Mouse (Mus musculus): ENCODE results near the gene Ppp5c.

Ppp5c gene

DNA sequence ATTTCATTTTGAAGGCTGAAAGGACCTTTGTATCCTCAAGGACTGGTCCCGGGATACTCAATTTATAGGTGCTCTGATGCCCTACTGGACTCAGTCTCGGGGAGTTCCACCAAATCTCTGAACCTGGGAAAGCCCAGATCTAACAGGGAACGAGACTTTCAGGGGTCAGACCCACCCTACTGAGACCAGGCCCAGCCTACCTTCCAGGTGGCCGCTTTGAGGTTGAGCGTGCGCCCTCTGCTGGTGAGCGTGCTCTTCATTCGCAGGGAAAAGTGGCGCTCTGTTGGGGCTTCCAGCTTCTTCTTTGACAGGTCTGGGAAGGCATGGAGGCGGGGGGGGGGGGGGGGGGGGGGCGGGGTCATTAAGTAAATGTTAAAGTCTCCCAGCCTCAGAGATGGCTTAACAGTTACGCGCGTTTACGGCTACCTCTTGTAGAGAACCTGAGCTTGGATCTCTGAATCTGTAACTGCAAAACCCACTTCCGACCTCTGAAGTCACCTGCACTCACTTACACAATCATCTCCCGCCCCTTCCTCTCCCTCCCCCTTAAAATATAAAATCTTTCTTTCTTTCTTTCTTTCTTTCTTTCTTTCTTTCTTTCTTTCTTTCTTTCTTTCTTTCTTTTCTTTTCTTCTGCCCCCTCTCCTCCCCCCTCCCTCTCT lies 23.3 kb upstream of the Ppp5c start:
- DNase-seq: peak; percentile 80

DNA sequence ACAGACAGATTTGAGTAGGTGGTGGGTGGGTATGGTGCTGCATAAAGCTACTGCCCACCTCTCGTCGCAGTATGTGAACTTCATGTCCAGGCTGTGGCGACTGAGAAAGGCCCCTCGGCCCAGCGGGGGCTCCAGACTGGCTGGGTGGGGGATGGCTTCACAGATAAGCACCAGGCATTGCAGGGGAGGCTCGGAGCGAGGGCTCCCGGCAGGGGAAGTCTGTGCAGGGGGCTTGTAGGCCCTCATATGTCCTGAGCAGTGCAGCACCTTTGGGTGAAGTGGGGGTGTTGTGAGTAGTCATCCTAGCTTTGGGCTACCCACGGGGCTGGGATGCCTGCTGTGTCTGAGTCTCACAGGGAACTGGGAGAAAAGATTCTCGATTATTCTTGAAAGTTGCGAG lies 22.8 kb upstream of the Ppp5c start:
- DNase-seq: no peak

DNA sequence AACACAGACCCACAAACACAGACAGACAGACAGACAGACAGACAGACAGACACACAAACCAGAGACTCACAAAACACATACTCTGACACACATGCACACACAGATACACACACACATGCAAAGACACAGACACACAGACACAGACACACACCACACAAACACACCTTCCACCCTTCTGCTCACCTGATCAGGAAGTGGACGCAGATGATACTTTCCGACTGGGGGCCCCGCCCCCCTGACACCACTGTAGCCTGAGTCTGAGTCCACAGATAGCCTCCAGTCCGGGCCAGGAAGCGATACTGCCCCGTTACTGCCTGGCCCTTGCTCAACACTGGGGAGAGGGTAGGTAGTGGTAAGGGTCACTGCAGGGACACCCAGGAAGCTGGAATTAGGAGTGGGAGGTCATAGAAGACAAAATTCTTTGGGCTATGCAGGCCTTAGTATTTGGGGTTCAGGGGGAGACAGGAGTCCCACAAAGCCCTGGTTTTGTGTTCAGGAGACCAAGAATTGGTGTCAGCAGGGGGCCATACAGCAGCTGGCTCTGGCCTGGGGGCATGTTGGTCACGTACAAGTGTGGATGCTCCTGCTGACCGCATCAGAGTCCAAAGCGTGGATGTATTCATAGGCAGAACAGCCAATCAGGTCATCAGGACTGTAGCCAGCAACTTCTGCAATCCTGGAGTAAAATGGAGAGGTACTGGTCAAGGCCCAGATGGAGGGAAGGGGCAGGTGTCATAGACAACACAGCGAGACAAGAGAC lies 20.9 kb upstream of the Ppp5c start:
- no peak for DNase-seq

DNA sequence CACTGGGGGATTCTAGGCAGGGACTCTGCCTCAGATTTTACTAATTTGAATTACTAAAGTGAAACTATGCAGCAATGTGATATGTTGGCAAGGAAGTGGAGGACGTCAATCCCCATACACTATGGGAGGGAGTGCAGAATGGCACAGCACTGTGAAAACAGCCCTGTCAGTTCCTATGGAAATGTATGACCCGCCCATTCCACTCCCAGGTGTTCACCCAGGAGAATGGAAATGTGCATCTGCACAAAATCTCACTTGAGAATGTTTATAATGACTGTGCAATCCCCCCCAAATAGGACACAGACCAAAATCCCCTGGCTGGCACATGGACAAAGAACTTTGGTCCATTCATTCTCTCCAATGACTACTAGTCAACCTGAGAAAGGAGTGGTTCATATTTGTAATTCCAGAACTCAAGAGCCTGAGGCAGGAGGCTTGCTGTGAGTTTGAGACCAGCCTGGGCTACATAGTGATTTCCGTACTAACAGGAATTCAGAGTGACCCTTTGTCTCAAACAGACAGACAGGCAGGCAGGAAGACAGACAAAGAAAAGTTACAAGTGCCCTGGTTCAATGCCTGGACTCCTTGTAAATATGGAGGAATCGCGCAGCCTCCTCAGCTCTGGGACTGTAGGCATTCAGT lies 19.4 kb upstream of the Ppp5c start:
- no peak for DNase-seq

DNA sequence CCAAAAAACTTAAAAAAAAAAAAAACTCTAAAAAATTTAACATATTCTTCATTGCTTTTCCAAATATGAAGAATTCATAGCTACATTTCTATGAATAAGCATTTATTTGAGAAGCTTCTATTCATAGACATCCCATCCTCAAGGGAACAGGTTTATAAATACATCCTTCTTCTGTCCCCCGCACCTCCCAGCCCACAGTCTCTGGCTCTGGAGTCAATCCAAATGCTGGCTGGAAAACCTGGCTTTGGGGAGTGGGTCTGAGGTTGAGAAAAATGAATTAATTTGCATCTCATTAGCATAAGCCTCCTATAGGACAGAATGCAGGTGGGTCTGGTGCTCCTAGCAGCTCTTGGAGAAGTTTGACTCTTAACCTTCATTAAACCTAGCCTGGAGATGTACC lies 18.0 kb upstream of the Ppp5c start:
- no peak for DNase-seq

DNA sequence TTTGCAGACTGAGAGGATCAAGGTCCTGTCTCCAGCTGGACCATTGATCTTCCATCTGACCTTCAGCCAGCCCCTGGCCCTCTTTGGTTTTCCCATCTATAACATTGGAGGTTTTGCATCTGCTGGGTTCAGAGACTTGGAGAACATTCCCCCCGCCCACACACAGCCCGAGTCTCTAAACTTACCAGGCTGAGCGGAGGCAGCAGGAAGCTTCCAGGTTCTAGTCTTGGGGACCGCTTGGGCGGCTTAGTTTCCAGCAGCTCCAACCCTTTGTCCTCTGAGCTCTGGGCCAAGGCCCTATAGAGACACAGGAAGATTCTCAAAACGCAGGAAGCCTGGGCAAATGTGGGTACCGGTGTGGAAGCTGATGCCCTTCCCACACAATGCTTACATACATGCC lies 11.6 kb upstream of the Ppp5c start:
- DNase-seq: no peak

DNA sequence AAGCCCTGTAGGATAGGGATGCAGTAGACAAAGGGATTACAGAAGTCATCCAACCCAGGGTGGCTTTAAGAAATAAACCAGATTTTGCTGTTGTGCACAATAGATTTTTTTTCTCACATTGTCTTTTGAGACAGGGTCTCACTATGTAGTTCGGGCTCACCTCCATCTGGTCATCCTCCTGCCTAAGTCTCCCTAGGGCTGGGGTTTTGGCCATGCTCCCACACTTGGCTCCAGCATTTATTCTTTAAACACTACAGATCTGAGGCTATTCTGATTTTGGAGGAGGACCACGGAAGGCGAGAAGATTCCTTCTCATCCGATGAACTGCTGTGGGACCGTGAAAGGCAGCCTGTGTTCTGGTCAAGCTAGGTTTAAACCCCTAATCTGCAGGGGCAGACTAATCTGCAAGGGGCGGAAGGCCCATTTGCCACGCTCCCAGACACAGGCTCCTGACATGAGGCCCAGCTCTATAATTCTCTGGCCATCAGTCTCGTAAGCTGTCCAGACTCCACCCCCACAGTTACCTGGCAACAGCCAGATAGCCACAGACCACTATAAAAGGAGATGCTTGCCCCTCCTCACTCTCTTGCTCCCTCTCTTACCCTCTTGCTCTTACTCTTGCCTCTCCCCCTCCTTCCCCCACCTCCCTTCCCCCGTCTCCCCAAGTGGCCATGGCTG lies 10.4 kb upstream of the Ppp5c start:
- DNase-seq: no peak

DNA sequence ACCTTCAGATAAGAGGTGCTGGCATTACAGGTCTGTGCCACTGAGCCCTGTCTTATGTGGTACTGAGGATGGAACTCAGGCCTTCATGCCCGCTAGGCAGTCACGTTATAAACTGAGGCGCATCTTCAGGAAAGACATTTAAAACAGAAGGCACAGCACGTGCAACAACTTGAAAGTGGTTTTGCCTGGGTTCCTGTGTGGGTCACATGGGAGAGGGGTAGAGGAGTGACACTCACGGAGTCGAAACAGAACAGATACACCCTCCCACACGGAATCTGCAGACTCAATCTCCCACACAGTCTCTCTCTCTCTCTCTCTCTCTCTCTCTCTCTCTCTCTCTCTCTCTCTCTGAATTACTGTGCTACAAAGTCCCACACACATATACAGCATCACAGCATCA lies 2.5 kb upstream of the Ppp5c start:
- DNase-seq: no peak

DNA sequence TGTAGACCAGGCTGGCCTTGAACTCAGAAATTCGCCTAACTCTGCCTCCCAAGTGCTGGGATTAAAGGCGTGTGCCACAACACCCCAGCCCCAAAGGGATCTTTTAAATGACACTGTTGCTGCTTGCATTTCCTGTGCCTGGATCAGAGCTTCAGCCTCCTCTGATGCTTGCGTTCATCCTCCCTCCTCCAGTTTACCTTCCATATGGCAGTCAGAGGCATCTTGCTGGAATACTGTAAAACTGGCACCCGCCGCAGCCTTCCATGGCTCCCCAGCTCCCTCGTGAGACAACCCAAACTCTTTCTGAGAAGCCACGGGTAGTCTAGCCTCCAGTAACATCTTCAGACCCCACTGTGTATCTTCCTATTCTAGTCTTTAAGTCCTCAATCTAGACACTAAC lies 1.2 kb upstream of the Ppp5c start:
- no peak for DNase-seq

DNA sequence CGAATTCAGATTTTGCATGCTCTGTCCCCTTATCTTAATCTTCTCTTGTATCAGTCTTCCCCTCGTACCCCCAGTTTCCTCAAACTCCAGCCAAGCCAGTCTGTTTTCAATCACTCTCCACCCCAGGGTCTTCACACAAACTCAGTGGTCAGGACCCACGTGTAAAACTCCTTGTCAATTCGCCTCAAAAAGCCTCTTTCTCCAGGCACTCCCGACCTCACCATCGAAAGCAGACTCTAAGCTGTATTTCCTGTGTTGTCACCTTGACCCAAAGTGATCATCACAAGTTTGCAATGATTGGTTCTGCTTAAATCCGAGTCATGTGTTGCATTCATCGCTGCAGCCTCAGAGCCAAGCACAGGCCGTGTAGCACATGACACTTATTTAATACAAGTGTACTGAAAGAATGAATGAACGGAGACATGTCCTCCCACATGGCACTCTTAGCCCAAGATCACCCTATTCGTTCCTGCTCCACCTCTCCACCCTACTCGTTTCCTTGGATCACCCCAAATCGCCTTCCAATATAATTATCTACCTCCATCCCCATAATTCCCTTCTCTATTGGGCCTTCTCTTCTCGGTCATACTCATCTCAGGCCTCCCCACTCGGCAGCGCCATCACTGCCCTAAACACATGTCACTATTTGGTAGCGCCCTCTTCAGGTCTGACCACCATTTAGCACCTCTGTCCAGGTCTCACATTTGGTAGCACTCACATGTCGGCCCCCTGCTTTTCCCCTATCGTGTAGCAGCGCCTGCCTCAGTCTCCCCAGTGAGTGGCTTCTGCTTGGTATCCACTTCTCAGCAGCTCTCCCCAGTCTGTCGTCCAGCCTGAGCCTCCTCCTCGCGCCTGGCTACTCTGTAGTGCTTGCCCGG lies 775 bp downstream of the Ppp5c start:
- DNase-seq: no peak

DNA sequence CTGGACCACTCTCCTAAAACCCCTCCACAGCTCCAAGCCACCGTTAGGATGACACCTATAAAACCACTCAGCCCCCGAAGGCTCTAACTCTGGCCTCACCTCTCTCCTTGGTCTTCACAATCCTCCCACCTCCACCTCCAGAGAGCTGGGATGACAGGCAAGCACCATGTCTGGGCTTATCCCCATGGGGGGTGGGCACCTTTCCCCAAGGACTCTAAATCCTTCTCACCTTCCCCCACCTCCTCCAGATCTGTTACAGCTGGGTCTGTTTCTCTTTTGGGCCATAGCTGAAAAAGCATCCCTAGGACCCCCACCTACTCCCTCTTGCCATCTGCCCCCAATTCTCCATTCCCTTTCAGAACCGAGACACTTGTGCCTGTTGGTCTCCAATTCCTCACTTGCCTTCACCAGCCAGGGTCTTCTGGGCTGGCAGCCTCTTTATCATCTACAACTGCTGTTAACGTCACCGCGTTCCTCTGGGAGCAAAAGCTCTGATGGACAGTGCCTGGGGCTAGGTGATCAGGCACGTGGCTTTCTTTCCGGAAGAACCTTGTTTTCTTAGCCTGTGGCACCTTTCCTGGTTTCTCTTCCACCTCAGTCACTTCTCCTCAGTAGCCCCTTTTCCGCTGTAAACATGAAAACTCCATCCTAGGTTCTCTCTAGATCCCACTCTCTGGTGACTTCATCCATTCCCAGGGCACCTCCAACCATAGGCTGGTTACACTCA lies 1.7 kb downstream of the Ppp5c start:
- DNase-seq: no peak

DNA sequence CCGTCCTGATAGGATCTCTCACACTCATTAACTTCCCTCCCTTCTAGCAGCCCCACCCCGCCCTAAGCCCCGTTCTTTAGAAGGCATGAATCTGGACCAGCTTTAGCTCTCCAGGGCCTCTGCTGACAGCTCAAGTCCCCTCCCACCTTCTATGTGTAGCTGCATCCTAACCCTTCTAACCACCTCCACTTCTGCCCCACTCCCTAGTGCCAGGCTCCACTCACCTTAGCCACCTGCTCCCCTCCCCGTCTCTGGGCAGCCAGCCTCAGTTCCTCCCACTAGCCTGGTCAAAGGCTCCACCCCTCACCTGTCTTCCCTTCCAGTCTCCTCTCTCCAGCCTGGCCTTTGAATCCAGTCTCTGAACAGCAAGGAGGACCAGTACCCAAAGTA lies 2.2 kb downstream of the Ppp5c start:
- DNase-seq: no peak

DNA sequence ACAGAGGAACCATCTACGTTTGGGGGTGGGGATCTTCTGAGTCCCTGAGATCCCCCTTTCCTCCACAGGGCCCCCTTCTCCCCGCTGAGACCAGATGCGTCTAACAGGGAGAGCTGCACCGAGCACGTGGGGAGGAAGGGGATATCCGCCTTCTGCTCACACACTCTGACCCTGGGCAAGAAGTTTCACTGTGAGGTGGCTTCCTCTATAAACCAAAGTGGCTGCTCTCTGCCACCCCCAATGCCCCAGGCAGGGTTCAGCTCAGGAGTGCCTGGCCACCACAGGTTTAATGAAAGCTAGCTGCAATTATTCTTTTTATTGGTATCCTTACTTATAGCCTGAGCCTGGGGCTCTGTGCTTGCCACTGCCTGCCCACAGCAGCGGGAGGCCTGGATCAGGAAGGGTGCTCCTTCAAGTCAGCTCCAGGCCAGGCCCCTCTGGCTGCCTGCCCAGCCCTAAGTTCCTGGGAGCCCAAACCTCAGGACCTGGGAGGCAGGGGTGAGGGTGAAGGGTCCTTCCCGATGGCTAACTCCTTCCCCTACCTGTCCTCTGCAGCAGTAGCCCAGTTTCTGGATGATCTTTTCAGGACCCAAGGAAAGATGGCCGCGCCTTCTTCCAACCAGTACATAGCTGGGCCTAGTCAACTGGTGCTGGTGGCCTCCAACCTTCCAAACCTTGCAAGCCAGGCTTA lies 2.8 kb downstream of the Ppp5c start:
- peak; percentile 77 for DNase-seq

DNA sequence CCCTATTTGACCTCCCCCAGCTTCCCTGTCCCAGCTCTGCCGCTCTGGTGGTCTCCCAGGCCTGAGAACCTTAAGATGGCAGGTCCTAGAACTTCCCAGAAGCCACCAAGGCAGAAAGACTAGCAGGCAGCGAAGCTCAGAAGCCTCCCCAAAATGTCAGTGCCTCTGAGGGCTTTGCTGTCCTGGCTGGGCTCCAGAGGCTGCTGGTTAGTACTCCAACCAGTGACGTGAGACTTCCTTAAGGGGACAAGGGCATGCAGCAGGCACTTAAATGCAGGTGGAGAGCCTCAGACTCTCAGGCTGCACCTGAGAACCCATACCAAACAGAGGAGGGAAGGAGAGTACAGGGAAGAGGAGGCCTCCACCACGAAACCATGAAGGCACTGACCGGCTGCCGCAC lies 3.6 kb downstream of the Ppp5c start:
- peak; percentile 56 for DNase-seq

DNA sequence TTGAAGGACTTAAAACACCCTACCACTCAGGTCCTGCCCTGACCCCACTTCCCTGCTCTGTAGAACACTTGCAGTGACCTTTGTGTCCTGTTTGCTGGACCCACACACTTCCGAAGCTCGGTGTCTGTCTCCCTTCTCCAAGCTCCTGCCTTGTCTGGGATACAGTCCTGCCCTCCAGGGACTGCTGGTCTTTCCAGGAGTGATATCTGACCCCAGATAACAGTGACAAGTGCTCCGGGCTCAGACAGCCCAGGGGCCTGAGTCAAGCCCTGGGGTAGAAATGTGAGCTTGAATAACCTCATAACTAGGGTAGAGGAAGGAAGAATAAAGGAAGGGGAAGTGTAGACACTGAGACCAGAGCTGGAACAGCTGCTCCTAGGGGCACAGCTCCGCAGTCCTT lies 4.0 kb downstream of the Ppp5c start:
- no peak for DNase-seq

DNA sequence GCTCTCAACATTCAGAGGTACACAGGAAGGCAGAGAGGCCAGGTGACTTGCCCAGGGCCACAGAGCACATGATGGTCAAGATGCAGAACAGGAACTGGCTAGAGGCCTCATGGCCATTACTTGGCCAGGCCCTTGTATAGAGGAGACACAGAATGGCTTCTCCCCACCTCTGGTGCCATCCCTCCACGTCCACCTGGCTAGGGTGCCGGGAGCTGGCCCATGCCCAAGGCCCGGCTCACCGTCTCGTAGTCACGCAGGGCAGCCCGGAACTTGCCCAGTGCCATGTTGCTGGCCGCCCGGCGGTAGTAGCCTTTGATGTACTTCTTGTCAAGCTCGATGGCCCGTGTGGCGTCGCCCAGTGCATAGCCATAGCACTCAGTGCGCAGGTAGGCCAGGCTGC lies 5.5 kb downstream of the Ppp5c start:
- no peak for DNase-seq

DNA sequence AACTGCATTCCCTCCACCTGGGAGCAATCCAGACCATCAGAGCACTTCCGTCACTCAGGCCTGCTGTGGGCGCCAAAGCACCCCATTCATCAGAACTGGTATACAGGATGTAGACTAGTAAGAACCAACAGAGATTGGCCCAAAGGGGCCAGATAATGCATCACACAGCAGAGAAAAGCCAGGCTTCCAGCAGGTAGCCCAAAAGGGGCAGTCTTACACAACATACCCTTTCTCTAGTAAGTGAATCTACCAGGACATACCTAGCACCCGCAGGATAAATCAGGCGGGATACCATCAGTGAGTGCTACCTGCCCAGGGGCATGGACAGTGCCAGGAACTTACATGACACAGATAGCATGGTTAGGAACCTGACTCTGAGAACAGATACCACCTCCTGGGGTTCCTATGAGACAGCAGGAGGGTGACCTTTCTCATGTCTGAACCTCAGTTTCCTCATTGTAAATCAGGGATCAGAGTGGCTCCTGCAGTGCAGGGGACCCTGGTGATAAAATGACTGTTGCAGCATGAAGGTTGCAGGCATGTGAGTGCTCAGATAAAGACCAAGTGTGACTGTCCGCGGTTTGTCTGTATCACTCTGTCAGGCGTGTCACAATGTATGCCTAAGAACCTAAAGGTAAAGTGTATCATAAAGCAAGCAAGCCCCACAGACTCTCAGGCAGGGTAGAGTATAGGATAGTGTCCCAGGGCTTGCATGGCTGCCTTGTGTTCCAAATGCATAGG lies 8.1 kb downstream of the Ppp5c start:
- no peak for DNase-seq

DNA sequence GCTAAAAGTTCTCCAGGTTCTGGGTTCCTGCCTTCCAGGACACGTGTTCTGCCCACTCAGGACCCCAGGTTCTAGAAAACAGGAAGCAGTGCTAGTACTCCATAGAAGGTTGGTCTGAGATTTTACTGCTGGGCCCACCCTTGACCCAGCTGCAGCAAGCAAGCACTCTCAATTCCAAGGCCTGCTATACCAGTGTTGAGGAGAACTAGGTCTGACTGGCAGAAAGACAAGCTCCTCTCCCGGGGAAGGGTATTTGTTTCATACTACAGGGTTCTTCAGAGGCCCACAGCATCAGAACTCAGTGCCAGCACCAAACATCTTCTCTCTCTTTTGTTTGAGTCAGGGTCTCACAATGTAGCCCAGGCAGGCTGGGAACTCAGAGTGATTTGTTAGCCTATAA lies 9.8 kb downstream of the Ppp5c start:
- DNase-seq: no peak

DNA sequence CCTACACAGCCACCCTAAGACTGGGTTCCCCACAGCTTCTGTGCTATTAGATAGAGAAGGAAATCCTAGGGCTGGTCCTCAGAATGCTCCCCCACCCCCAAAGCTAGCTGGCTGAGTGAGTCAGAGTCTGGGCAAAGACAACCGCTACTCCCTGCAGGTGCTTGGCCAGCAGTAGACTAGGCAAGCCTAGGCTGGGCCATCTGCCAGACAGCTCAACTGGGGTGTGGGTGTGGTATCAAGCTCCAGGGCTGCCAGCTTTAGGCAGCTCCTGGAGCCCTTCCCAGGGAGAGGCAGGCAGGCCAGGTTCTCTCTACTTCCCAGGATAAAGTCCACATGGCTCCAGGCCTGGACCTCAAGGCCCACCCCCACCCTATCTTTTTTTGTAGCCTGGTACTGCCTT lies 10.7 kb downstream of the Ppp5c start:
- peak; percentile 89 for DNase-seq

DNA sequence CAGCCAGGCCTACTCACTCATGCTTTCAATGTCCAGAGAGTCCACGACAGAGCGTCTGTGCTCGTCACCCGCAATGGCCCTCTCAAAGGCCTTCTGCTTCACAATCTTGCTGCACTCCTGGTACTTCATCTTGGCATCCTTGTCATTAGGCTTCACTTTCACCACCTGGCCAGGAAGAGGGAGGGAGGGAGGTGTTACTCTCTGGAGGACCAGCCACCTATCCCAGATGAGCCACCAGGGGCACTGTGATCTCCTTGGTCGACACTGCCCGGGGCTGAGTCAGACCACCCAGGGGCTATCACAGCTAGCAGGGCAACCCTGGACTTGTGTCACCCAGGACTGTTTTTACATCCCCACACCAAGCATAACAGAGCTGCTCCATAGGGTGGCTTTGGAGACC lies 12.3 kb downstream of the Ppp5c start:
- DNase-seq: no peak
